Mouse (Mus musculus): ENCODE measurements at regions not wholly inside any gene's neighbourhood (a gene's known extent, or its start where the extent isn't known, plus 50 kb on each side); places are given as distances from the start of the nearest gene placed in this dataset.

GRCm38 (mm10) chrX:9738904-9739303, 76.1 kb upstream of the Dynlt3 start:
- DNase-seq (ENCODE audit: low spot score in 2 of 2), result no peak

- DNase-seq (ENCODE audit: low spot score in 2 of 2), result no peak
Measured at GRCm38 (mm10) chrX:9742518-9742917, 79.7 kb upstream of the Dynlt3 start.

- DNase-seq (ENCODE audit: low spot score in 2 of 2), result peak; percentile 5 to 23
Measured at GRCm38 (mm10) chrX:9747305-9747938, 84.6 kb upstream of the Dynlt3 start.

- no peak for DNase-seq (ENCODE audit: low spot score in 2 of 2)
Measured at GRCm38 (mm10) chrX:9752954-9753572, 90.3 kb upstream of the Dynlt3 start.

- no peak for DNase-seq (ENCODE audit: low spot score in 2 of 2)
Measured at GRCm38 (mm10) chrX:9769540-9769939, 77.2 kb upstream of the Hypm start.

GRCm38 (mm10) chrX:9777498-9777897, 69.2 kb upstream of the Hypm start:
- DNase-seq (ENCODE audit: low spot score in 2 of 2), result no peak

GRCm38 (mm10) chrX:9789542-9789941, 57.2 kb upstream of the Hypm start:
- DNase-seq (ENCODE audit: low spot score in 2 of 2), result no peak
